Mouse (Mus musculus) hindlimb bud, embryonic 11.5 days (tissue): ENCODE measurements around the gene Ube2d3.
"Not testable (repeated sequence)": the region's sequence is repeated elsewhere in the genome, so short reads cannot be mapped to it uniquely, and the experiment has no call there.

Experiments used
- DNase-seq: peaks from one replicate; pipeline ENCODE4 v3.0.0-alpha.2; 2012; ENCODE audit warnings: low read depth, low spot score; ENCODE audit errors: extremely low spot score

Ube2d3 gene

DNA sequence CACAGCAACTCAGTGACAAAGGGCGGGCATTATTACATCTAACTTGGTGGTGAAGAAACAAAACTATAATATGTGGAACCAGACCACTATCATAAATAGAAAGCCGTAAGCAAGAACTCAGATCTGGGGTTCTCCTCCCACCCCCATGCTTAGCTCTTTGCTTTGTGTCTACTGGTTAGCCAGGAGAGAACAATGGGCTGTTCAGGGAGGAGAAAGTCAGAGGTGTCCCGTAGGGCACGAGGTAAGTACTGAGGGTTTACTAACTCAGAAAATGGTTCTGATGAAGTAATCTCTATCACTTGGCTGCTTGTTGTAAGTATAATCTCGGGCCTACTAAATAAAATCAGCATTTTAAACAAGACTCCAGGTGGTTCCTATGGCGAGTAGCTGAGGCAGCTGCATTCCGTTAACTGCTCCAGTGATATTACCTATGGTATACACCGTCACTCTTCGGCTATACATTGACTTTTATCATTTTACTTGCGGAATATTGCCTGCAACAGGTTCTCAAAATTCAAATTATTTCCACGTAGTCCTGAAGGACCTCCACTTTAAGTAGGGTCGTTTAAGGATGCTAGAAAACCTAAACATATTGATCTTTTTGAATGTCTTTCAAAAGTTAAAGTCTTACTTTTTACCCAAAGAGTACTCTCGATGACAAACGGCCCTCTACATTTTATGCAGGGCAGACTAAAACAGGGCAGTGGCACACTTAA is 890 bp upstream of the Ube2d3 start:
- no peak for DNase-seq

DNA sequence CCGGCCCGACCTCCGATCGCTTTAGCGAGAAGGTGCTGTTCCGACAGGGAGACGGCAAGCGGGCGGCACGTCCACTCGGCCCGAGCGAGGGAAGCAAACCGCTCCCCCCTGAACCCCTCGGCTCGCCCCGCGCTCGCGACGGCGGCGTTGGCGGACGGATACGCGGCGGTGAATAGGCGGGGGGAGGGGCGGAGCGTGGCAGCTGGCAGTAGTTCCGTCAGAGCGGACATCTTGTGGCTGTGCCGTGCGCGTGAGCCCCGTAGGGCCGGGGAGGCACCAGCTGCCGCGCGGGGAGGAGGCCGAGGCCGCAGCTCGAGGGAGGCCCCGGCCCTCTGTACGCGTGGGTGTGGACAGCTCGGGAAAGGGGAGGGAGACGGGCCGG is 573 bp downstream of the Ube2d3 start:
- DNase-seq: peak; percentile 47

DNA sequence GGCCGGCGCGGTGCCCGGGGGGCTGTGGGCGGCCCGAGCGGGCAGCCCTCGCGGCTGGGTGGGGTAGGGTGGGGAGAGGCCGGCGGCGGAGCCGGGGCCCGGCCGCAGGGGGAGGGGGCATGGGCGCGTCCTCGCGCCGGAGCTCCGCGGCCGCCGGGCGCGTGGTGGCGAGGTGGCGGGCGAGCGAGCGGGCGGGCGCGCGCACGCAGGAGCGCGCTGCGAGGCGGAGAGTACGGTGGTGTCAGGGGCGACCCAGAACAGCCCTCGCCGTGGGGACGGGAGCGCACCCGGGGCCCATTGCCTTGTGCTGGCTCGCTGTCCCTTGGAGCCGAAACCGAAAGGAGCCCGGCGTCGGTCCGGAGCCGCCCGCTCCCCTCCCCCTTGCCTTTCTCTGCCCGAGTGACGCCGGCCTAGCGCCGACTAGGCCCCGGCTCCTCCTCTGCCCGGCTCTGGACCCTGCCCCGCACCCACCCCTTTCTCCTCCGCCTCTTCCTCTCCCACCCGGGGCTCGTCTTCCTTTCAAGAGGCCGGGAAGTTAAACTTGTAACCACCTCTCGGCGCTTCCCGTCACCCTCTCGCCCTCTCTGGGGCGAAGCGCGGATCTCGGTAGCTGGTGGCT is 1.1 kb downstream of the Ube2d3 start:
- DNase-seq: no peak

GRCm38 (mm10) chr3:135439651-135440050 is 1.7 kb downstream of the Ube2d3 start:
- DNase-seq: no peak

DNA sequence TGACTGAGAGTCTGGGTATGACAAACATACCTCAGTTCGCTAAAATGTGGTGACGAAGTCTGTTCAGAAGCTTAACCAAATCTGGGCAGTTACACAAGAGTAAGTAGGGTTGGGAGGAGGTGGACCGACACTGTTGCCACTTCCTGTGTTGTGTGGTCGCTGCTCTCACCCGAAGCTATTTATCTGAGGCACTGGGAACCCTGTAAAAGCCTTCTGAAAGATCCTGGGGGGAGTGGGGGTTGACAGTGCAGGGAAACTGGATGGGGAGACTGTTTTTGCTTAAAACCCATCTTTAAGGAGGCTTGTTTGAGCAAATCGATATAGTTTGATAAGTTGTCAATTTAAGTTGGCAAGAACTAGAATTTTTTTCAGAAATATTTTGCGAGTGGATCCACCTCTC is 2.3 kb downstream of the Ube2d3 start:
- DNase-seq: no peak

GRCm38 (mm10) chr3:135440621-135441020 is 2.7 kb downstream of the Ube2d3 start:
- DNase-seq: no peak

DNA sequence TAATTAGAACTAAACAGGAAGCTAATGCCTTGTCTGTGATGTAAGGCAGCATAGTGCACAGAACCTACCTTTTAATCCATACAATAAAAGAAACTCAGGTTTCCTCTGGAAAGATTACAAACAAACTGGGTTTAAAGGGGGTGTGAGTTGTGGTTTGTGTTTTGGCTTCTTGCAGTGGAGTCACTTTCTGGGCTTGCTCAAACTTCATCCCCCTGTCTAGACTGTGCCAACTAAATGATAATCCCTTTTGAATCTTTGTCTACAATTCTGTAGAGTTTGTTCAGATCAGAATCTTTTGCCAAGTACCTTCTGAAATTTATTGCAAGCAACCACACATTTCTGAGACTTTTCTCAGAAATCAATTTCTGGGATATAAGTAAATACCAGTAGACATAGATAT is 7.0 kb downstream of the Ube2d3 start:
- no peak for DNase-seq

DNA sequence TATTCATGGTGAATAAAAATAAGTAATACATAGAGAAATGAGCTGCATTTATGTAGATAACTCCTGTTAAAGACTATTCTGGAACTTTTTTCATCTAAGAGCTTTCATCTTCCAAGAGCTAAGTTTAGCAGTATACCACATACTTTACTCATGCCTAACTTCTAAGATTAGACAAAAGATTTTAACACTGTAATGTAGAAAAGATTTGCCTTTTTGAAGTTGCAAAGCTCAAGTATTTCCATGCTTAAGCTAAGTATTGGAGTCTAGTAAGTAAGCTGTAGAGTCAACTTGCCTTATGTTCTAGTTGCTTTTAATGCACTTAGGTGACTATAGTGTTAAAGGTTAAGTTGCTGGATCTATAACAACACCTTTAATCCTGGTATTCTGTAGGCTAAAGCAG is 21.0 kb downstream of the Ube2d3 start:
- no peak for DNase-seq

DNA sequence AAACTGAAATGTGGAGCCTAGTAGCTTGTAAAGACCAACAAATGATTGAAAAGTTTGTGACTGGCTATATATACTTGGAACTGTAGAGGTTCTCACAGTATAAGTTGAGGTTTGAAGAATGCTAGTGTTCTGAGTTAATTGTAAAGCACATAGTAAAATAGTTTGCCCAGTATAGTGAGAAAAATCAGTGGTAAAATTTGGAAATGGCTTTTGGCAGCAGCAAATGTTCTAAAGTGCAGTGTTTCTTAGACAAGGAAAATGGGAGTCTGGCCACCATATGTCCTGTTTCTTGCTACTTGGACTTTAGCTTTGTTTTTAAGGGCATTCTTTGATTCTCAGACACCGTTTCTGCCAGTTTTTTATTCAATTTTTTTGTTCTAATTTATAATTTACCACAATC is 30.5 kb downstream of the Ube2d3 start:
- DNase-seq: no peak

DNA sequence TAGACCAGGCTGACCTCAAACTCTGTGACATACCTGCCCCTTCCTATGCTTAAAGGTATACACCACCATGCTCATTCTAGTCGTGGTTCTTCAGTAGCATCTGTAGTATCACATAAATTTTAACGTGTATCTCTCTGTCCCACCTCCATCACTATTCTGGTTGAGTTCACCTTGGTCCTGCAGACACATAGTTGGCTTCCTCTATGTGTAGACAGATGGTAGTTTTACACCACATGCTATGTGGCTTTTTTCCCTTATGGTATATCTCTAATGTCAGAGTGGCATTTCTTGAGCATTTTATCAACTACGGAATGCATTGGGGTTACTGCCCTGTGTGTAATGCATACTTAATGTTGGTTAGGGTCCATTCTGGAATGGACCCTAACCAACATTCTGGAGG is 31.2 kb downstream of the Ube2d3 start:
- no peak for DNase-seq

DNA sequence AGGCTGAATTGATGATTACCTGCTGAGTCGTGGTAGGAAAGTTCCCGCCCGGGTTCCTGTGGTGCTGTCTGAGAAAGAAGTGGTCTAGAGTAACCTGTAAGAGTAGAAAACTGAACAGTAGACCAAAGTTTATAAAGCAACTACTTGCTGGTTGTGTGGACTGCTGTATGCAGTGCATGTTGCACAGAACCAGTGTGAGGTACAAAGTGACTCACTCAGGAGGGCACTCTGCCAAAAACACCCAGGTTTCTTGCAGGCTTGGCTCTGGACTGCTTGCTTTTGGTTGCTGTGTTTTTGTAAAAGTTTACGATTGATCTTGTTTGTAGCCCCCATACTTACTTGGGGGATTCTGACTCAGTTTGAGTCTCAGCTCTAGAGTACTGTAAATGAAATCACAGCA is 32.0 kb downstream of the Ube2d3 start:
- DNase-seq: no peak

GRCm38 (mm10) chr3:135470823-135471222 is 32.9 kb downstream of the Ube2d3 start:
- no peak for DNase-seq

- no peak for DNase-seq
These were observed 37.1 kb downstream of the Ube2d3 start for GRCm38 (mm10) chr3:135475025-135475424.

- no peak for DNase-seq
These were observed 38.3 kb downstream of the Ube2d3 start for GRCm38 (mm10) chr3:135476286-135476685.

DNA sequence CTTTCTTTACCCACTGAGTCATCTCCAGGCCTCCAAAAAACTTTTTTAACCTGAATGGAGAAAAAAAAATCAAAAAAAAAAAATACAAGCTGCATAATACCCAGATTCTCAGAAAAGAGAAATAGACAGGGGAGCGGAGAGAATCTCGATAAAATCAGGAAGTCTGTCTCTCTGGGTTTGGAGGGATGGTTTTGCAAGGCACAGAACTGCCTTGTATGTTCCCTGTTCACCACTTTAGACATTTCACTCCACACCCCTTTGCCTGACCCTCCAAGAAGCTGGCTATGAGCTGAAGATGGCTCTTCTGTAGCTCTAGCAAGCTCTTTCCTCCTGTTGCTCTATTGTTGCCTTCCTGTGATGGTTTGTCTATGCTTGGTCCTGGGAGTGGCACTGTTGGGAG is 39.0 kb downstream of the Ube2d3 start:
- no peak for DNase-seq

DNA sequence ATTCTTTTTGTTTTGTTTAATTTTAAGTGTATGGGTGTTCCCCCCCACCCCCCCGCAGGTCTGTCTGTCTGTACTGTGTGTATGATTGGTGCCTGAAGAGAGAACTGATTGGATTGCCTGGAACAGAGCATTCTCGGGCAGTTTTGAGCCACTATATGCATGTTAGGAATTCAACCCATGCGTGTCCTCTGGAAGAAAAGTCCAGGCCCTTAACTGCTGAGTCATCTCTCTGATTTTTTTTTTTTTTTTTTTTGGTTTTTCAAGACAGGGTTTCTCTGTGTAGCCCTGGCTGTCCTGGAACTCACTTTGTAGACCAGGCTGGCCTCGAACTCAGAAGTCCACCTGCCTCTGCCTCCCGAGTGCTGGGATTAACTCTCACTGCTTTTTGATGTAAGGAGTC is 41.1 kb downstream of the Ube2d3 start:
- DNase-seq: not testable (repeated sequence)

DNA sequence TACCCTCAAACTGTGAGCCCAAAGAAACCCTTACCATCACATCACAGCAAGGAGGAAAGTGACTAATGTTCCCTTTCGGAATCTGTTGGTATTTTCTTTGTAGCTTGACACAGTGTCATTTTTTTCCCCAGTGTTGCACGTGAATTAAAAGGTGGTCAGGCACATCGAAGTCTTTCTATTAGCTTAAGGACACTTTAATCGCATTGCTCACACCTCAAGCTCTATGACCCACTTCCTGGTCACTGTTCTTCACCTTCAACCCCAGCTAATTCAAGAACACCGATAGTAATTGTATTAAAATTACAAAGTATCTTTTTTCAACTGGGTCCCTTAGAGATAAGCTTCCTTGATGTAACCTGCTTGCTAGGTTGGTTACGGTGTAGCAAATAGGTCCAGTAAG is 42.8 kb downstream of the Ube2d3 start:
- no peak for DNase-seq

GRCm38 (mm10) chr3:135481608-135482007 is 43.7 kb downstream of the Ube2d3 start:
- DNase-seq: no peak

DNA sequence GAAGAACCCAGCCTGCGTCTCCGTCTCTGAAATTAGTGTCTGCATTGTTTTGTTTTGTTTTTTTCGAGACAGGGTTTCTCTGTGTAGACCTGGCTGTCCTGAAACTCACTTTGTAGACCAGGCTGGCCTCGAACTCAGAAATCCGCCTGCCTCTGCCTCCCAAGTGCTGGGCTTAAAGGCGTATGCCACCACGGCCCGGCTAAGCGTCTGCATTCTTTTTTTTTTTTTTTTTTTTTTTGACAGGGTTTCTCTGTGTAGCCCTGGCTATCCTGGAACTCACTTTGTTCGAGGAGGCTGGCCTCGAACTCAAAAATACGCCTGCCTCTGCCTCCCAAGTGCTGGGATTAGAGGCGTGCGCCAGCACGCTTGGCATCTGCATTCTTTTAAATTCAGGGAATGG is 46.7 kb downstream of the Ube2d3 start:
- not testable (repeated sequence) for DNase-seq

DNA sequence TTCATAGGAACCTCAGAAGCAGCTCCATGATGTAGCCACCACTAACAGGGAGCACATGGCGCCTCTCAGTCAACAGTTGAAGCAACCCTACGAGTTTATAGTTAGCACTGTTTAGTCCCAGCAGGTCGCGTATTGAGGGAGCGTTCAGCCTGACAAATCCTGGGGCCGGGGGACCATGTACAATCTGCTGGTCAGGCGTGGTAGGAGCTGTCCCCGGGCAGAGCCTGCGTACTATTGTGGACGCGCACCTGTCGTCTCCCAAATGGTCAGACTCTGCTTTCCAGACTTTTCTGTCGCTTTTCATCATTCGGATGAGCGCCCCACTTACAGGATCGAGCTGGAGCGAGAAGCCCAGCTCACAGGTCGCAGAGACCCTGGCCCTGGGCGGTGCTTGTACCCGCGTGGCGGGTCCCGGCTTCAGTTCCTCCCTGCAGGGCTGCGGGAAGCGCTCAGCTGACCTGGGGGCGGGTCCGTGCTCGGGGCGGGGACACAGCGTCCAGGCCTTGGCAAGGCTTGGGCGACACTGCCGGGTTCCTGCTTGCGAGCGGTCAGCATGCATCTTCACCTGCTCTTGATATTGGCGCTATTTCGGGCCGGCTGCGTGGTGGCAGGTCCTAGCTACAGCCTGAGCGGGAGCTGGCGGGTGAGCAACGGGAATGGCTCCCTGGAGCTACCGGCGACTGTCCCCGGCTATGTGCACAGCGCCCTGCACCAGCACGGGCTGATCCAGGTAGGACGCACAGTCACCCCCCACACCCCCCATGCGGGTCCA is 47.4 kb downstream of the Ube2d3 start, which contains the start of gene Manba:
TSS of gene Manba (plus strand) at position 484 of the 772 bp plus-strand sequence.
- no peak for DNase-seq

DNA sequence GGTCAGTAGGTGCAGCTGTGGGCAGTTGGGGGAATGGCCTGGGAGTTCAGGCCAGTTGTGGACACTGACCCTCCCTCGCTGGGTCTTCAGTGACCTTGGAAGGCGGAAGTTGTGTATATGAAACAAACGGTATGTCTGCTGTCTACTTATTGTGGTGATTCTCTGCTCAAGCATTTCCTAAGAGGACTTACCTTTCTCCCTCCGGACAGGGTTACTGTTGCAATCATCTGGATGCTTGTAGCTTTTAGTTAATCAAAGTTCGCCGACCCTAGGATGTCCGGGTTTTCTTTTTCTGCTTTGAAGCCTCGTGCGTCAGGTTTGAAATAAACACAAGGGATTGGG is 47.9 kb downstream of the Ube2d3 start:
- DNase-seq: no peak

DNA sequence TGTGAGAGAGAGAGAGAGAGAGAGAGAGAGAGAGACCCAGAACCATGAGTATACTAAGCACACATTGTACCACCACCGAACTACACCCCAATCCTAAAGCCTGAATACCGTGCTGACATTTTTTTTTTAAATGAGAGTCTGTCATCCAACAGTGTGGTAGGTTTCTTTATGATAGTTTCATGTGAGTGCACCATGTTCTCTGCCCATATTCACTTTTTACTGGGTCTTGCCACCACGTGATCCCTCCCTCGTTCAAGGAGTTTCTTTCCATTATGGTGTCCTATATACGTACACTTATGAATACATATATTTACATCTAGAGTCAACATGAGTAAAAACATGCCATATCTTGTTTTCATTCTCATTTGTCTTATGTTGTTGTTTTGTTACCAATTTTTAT is 48.4 kb downstream of the Ube2d3 start:
- DNase-seq: no peak
